Mouse (Mus musculus): ENCODE results near the gene 7420426K07Rik. TPM values are rescaled to one million over a fixed set of nuclear protein-coding genes. Genes with fewer than 3 reads are reported as not detected.

Gene 7420426K07Rik
- polyA plus RNA-seq (2014; fragmentation: Illumina TruSeq; extraction: RNeasy Lipid Tissue Mini Kit (QIAGEN cat#74804); ENCODE audit: low read depth, low replicate concordance), result not detected

GRCm38 (mm10) chr9:98902819-98903218 is at the start of gene 7420426K07Rik:
7420426K07Rik (plus strand) TSS chr9:98903119.

GRCm38 (mm10) chr9:98856210-98856609 is 46.7 kb upstream of the 7420426K07Rik start, which contains the start of gene Prr23a2:
Prr23a2 (plus strand) TSS chr9:98856494.

GRCm38 (mm10) chr9:98864571-98864970 is 38.3 kb upstream of the 7420426K07Rik start, which contains the start of gene Prr23a3:
Prr23a3 (plus strand) TSS chr9:98864767.

Other genes starting within 250 kb of the 7420426K07Rik start
- gene Prr23a1, start 60.6 kb upstream of the 7420426K07Rik start, polyA plus RNA-seq (2014; fragmentation: Illumina TruSeq; extraction: RNeasy Lipid Tissue Mini Kit (QIAGEN cat#74804); ENCODE audit: low read depth, low replicate concordance), result not detected
- gene Prr23a2, start 46.6 kb upstream of the 7420426K07Rik start, polyA plus RNA-seq (2014; fragmentation: Illumina TruSeq; extraction: RNeasy Lipid Tissue Mini Kit (QIAGEN cat#74804); ENCODE audit: low read depth, low replicate concordance), result not detected
- gene Prr23a3, start 38.4 kb upstream of the 7420426K07Rik start, polyA plus RNA-seq (2014; fragmentation: Illumina TruSeq; extraction: RNeasy Lipid Tissue Mini Kit (QIAGEN cat#74804); ENCODE audit: low read depth, low replicate concordance), result not detected
- gene Foxl2, start 52.2 kb downstream of the 7420426K07Rik start, polyA plus RNA-seq (2014; fragmentation: Illumina TruSeq; extraction: RNeasy Lipid Tissue Mini Kit (QIAGEN cat#74804); ENCODE audit: low read depth, low replicate concordance), result not detected
- gene Faim, start 83.3 kb downstream of the 7420426K07Rik start, polyA plus RNA-seq (2014; fragmentation: Illumina TruSeq; extraction: RNeasy Lipid Tissue Mini Kit (QIAGEN cat#74804); ENCODE audit: low read depth, low replicate concordance), result 14.4 TPM
- not detected for gene Gm1123, start 132.6 kb downstream of the 7420426K07Rik start, polyA plus RNA-seq (2014; fragmentation: Illumina TruSeq; extraction: RNeasy Lipid Tissue Mini Kit (QIAGEN cat#74804); ENCODE audit: low read depth, low replicate concordance)
- 6.6 TPM for gene Pik3cb, start 237.5 kb downstream of the 7420426K07Rik start, polyA plus RNA-seq (2014; fragmentation: Illumina TruSeq; extraction: RNeasy Lipid Tissue Mini Kit (QIAGEN cat#74804); ENCODE audit: low read depth, low replicate concordance)

Measured in liver, adult 10 weeks (tissue).